Mouse (Mus musculus) midbrain, postnatal 0 days (tissue): ENCODE data around the gene Fbxl16. TPM values are rescaled to one million over a fixed set of nuclear protein-coding genes. Genes with fewer than 3 reads are reported as not detected.
A peak's percentile ranks its signal among the peaks of the same experiment; 100 is the strongest.

Experiments
- ATAC-seq: fragments of 200-750 bp; cut with Nextera tagmentation; 2 replicates; pipeline ENCODE4 v1.8.0; 2017; ENCODE audit warnings: moderate number of reproducible peaks, mild to moderate bottlenecking, moderate TSS enrichment, moderate library complexity; ENCODE audit not compliant: low FRiP score
- DNase-seq: peaks from one replicate; pipeline ENCODE4 v3.0.0-alpha.2; 2015; ENCODE audit warnings: low spot score
- H3K27ac ChIP-seq: fragments of 300-500 bp; sonication (generic); 2 replicates; pipeline ENCODE4 v1.5.1; 2014; ENCODE audit warnings: low read depth, mild to moderate bottlenecking, low read length, mixed read lengths
- H3K27me3 ChIP-seq: fragments of 300-500 bp; sonication (generic); 2 replicates; pipeline ENCODE4 v1.6.1; 2014; ENCODE audit warnings: low read length, control low read depth, mixed read lengths; ENCODE audit not compliant: insufficient read depth
- H3K36me3 ChIP-seq: fragments of 300-500 bp; sonication (generic); 2 replicates; pipeline ENCODE4 v1.6.1; 2014; ENCODE audit warnings: low read length, control low read depth, mixed read lengths; ENCODE audit not compliant: insufficient read depth
- H3K4me1 ChIP-seq: fragments of 300-500 bp; sonication (generic); 2 replicates; pipeline ENCODE4 v1.6.1; 2014; ENCODE audit warnings: mild to moderate bottlenecking, control low read depth, antibody characterized with exemption, low read length, mixed read lengths; ENCODE audit not compliant: insufficient read depth
- H3K4me2 ChIP-seq: fragments of 300-500 bp; sonication (generic); 2 replicates; pipeline ENCODE4 v1.6.1; 2014; ENCODE audit warnings: low read depth, mild to moderate bottlenecking, low read length, mixed read lengths; ENCODE audit not compliant: poor library complexity, severe bottlenecking
- H3K4me3 ChIP-seq: fragments of 300-500 bp; sonication (generic); 2 replicates; pipeline ENCODE4 v1.5.1; 2014; ENCODE audit warnings: low read depth, mild to moderate bottlenecking, low read length, moderate library complexity
- H3K9ac ChIP-seq: fragments of 300-500 bp; sonication (generic); replicated peaks from 2 replicates; pipeline ENCODE4 v1.6.1; 2014; ENCODE audit warnings: mild to moderate bottlenecking, low read length, moderate library complexity, mixed read lengths; ENCODE audit not compliant: poor library complexity, severe bottlenecking
- H3K9me3 ChIP-seq: fragments of 300-500 bp; sonication (generic); 2 replicates; pipeline ENCODE4 v1.6.1; 2016; ENCODE audit warnings: low read length, control low read depth
- CTCF ChIP-seq: IDR thresholded peaks from 2 replicates; pipeline ENCODE4 v1.5.1; 2016; ENCODE audit warnings: antibody characterized with exemption, mild to moderate bottlenecking
- WGBS: fragments of 180-500 bp; shearing (Covaris S2); extraction: QIAGEN DNeasy Blood & Tissue Kit; methylation state at CpG from one replicate; pipeline ENCODE4 v1.1.7; 2014; 5-methylcytosine and 5-hydroxymethylcytosine counted together
- polyA plus RNA-seq: library from polyadenylated mRNA; unstranded; fragments of >200 nt; fragmentation: Nextera tagmentation; extraction: Ambion mirVana; gene quantifications from 2 replicates; pipeline ENCODE4 v1.2.1, GENCODE M21; 2015
- total RNA-seq: library from RNA; depleted of rRNA; stranded (reverse); fragments of >200 nt; gene quantifications from 2 replicates; pipeline ENCODE4 v1.2.3, GENCODE M21; 2014

Gene Fbxl16
- total and polyA plus RNA-seq, 2 experiments from 2014 or later = 51.7 to 154 TPM

GRCm38 (mm10) chr17:25818851-25819780, 10.2 kb downstream of the Fbxl16 start:
- TF ChIP-seq CTCF = no peak
- 12% methylated on average over 46 of the region's 46 CpGs for WGBS
- peaks cover 37% of the 10 kb centered on the region for H3K36me3 ChIP-seq
- no peak overlapping the region for H3K4me2 ChIP-seq
- H3K4me3 ChIP-seq = no peak overlapping the region
- no peaks in the 10 kb centered on the region for H3K9me3 ChIP-seq
- no peaks in the 10 kb centered on the region for H3K27me3 ChIP-seq
- no peak for ATAC-seq
- no peak for DNase-seq
- H3K27ac ChIP-seq = no peak overlapping the region
- no peak overlapping the region for H3K9ac ChIP-seq
- H3K4me1 ChIP-seq = peaks cover 2% of the 10 kb centered on the region

GRCm38 (mm10) chr17:25823452-25823851, 14.6 kb downstream of the Fbxl16 start, which contains the start of gene Wdr24:
Wdr24 (plus strand) TSS chr17:25823627.
- H3K4me2 ChIP-seq = peak within 1 kb of the TSS; percentile 97
- ATAC-seq (peak; percentile 67), DNase-seq (peak; percentile 95)
- peaks cover 29% of the 10 kb centered on the region for H3K36me3 ChIP-seq
- H3K9me3 ChIP-seq = no peaks in the 10 kb centered on the region
- H3K27ac ChIP-seq = peak within 1 kb of the TSS; percentile 77
- H3K27me3 ChIP-seq = no peaks in the 10 kb centered on the region
- H3K4me3 ChIP-seq = peak within 1 kb of the TSS; percentile 57
- under 1% methylated on average over 18 of the region's 18 CpGs for WGBS
- no peak for TF ChIP-seq CTCF
- H3K9ac ChIP-seq = peak within 1 kb of the TSS; percentile 78
- H3K4me1 ChIP-seq = peaks cover 13% of the 10 kb centered on the region

- Histone ChIP-seq H3K27me3 (no peaks in the 10 kb centered on the region), H3K9me3 (no peaks in the 10 kb centered on the region), H3K4me2 (peak overlapping the region; percentile 97), H3K4me3 (peak overlapping the region; percentile 57), H3K9ac (peak overlapping the region; percentile 78), H3K36me3 (peaks cover 24% of the 10 kb centered on the region), H3K27ac (0 out of 2 replicates have a peak overlapping the region, but pooled peaks have one; percentile 77), H3K4me1 (peaks cover 14% of the 10 kb centered on the region)
- TF ChIP-seq CTCF = no peak
- ATAC-seq (no peak), DNase-seq (no peak)
- WGBS = 78% methylated on average over 16 of the region's 17 CpGs
Measured at GRCm38 (mm10) chr17:25824362-25825142, 15.7 kb downstream of the Fbxl16 start.

- no peak overlapping the region for H3K4me2 ChIP-seq
- DNase-seq = no peak
- H3K27ac ChIP-seq = no peak overlapping the region
- 91% methylated on average over 6 of the region's 6 CpGs for WGBS
- peaks cover 21% of the 10 kb centered on the region for H3K4me1 ChIP-seq
- no peak for ATAC-seq
- H3K9ac ChIP-seq = no peak overlapping the region
- H3K4me3 ChIP-seq = no peak overlapping the region
- H3K27me3 ChIP-seq = no peaks in the 10 kb centered on the region
- H3K36me3 ChIP-seq = peaks cover 24% of the 10 kb centered on the region
- no peak for TF ChIP-seq CTCF
- H3K9me3 ChIP-seq = no peaks in the 10 kb centered on the region
Measured at GRCm38 (mm10) chr17:25825311-25825710, 16.4 kb downstream of the Fbxl16 start.

GRCm38 (mm10) chr17:25825984-25826570, 17.2 kb downstream of the Fbxl16 start:
- ATAC-seq = no peak
- peaks cover 31% of the 10 kb centered on the region for H3K36me3 ChIP-seq
- H3K4me1 ChIP-seq = peaks cover 21% of the 10 kb centered on the region

More at GRCm38 (mm10) chr17:25825984-25826570, 17.2 kb downstream of the Fbxl16 start:
- no peak for DNase-seq
- Histone ChIP-seq H3K27me3 (no peaks in the 10 kb centered on the region), H3K4me2 (no peak overlapping the region), H3K9ac (no peak overlapping the region), H3K4me3 (no peak overlapping the region), H3K27ac (no peak overlapping the region), H3K9me3 (no peaks in the 10 kb centered on the region)
- no peak for TF ChIP-seq CTCF
- 96% methylated on average over 27 of the region's 27 CpGs for WGBS
